Mouse (Mus musculus) heart, postnatal 36 days (tissue): ENCODE results near the gene Serpinb9. TPM values are rescaled to one million over a fixed set of nuclear protein-coding genes. Genes with fewer than 3 reads are reported as not detected.

Source experiments
- DNase-seq, 2 experiments: peaks; one replicate each; pipeline ENCODE4 v3.0.0; 2021 to 2022
- intact Hi-C: fragments of 180-260 bp; cut with DNase I; formaldehyde crosslinking; loops from one replicate; pipeline ENCODE4 v1.15.1; 2025
- total RNA-seq, 2 experiments: library from RNA; stranded (reverse); gene quantifications; 2 replicates each; pipeline ENCODE4 v1.2.3; 2021

Gene Serpinb9
- total RNA-seq, 2 experiments from 2014 or later = 10.0 to 10.7 TPM

DNA sequence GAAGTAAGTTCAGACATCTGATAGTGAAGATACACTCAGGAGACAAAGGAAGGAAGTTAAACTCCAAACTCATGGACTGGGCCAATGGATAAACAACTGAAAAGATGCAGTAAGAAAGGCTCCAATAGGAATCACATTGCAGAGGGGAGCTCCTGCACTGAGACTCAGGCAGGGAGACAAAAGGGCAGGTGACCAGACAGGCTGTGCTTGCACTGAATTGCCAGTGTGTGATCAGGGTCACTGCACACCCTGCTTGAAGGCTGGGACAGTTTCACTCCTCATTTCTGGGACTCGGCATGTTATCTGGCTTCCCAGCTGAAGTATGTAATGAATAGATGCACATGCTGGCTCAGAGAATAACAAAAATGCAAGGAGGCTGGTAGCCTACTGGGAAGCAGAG, 60.0 kb downstream of the Serpinb9 start:
- no peak for DNase-seq
- intact Hi-C loops = no loop called here

Other genes with a start within 250 kb of the Serpinb9 start
- 100 to 1,000 TPM; 289 to 330 TPM for gene Mylk4, start 219.3 kb upstream of the Serpinb9 start, total RNA-seq
- 10 to 100 TPM; 22.5 to 27.8 TPM for gene Wrnip1, start 201.2 kb upstream of the Serpinb9 start, total RNA-seq
- not detected for gene D930007J09Rik, start 200.4 kb upstream of the Serpinb9 start, total RNA-seq
- gene Serpinb1a, start 152.1 kb upstream of the Serpinb9 start, total RNA-seq = 1 to 10 TPM; 6.5 to 7.4 TPM
- gene Serpinb1c, start 105.0 kb upstream of the Serpinb9 start, total RNA-seq = 1 to 10 TPM; 2.1 to 2.6 TPM
- gene Serpinb6b, start 38.0 kb upstream of the Serpinb9 start, total RNA-seq = 10 to 100 TPM; 38.5 to 49.1 TPM
- gene Serpinb9b, start 24.2 kb downstream of the Serpinb9 start, total RNA-seq = under 1 TPM; 0.16 to 0.44 TPM
- gene Serpinb1b, start 75.3 kb downstream of the Serpinb9 start, total RNA-seq = not detected
- not detected for gene Serpinb9c, start 156.5 kb downstream of the Serpinb9 start, total RNA-seq
- gene Serpinb9d, start 189.7 kb downstream of the Serpinb9 start, total RNA-seq = not detected
- not detected for gene Serpinb9e, start 246.4 kb downstream of the Serpinb9 start, total RNA-seq